Mouse (Mus musculus) erythroid progenitor cell, adult 5-6 weeks (primary cell): Measurements from ENCODE around the gene Cep57l1. TPM values are rescaled to one million over a fixed set of nuclear protein-coding genes. Genes with fewer than 3 reads are reported as not detected.
"Not testable (repeated sequence)": the region's sequence is repeated elsewhere in the genome, so short reads cannot be mapped to it uniquely, and the experiment has no call there.

Experiments used
- ATAC-seq: replicated peaks from 2 replicates; pipeline ENCODE4 v1.8.0; 2016; ENCODE audit warnings: moderate number of reproducible peaks, mild to moderate bottlenecking, moderate TSS enrichment, inconsistent platforms; ENCODE audit not compliant: poor library complexity, low FRiP score, severe bottlenecking
- total RNA-seq, 2 experiments: library from RNA; stranded (forward) in 1 of 2; stranded (reverse) in 1 of 2; fragments of 150-400 nt in 1 of 2; fragments of 186-747, 209-891 nt in 1 of 2; gene quantifications; 2 replicates each; pipeline versions ENCODE4 v1.2.3 to v1.2.4; 2015 to 2017; ENCODE audit warnings: low replicate concordance in 2 of 2

Cep57l1 gene
- total RNA-seq (2015; ENCODE audit: low replicate concordance) (46.9 and 72.1 TPM in 2 replicates), total RNA-seq (2017; ENCODE audit: low replicate concordance) (29.8 and 46.5 TPM in 2 replicates)

GRCm38 (mm10) chr10:41809771-41810563, at the start of gene Cep57l1, which contains the start of gene Sesn1:
TSS of gene Cep57l1 (minus strand) at chr10:41809871.
TSS of gene Sesn1 (plus strand) at chr10:41809935.
- peak; percentile 80 for ATAC-seq

GRCm38 (mm10) chr10:41848721-41849120, 39.0 kb upstream of the Cep57l1 start:
- ATAC-seq, result no peak

GRCm38 (mm10) chr10:41847737-41848136, 38.1 kb upstream of the Cep57l1 start:
- no peak for ATAC-seq

GRCm38 (mm10) chr10:41838911-41839310, 29.2 kb upstream of the Cep57l1 start:
- ATAC-seq, result no peak

- no peak for ATAC-seq
Measured at GRCm38 (mm10) chr10:41834131-41834530, 24.5 kb upstream of the Cep57l1 start.

- ATAC-seq, result no peak
Measured at GRCm38 (mm10) chr10:41832191-41832590, 22.5 kb upstream of the Cep57l1 start.

GRCm38 (mm10) chr10:41830851-41831522, 21.3 kb upstream of the Cep57l1 start:
- ATAC-seq, result peak; percentile 77

- ATAC-seq, result no peak
Measured at GRCm38 (mm10) chr10:41830445-41830844, 20.8 kb upstream of the Cep57l1 start.

- no peak for ATAC-seq
Measured at GRCm38 (mm10) chr10:41829980-41830379, 20.3 kb upstream of the Cep57l1 start.

GRCm38 (mm10) chr10:41829191-41829590, 19.5 kb upstream of the Cep57l1 start:
- ATAC-seq, result no peak

GRCm38 (mm10) chr10:41827784-41828183, 18.1 kb upstream of the Cep57l1 start:
- no peak for ATAC-seq

- no peak for ATAC-seq
Measured at GRCm38 (mm10) chr10:41826526-41827116, 16.9 kb upstream of the Cep57l1 start.

- ATAC-seq, result no peak
Measured at GRCm38 (mm10) chr10:41825996-41826395, 16.3 kb upstream of the Cep57l1 start.

GRCm38 (mm10) chr10:41825041-41825440, 15.4 kb upstream of the Cep57l1 start:
- no peak for ATAC-seq

GRCm38 (mm10) chr10:41823916-41824315, 14.2 kb upstream of the Cep57l1 start:
- no peak for ATAC-seq

GRCm38 (mm10) chr10:41823282-41823675, 13.6 kb upstream of the Cep57l1 start:
- not testable (repeated sequence) for ATAC-seq

GRCm38 (mm10) chr10:41822573-41823281, 13.1 kb upstream of the Cep57l1 start:
- ATAC-seq, result no peak

GRCm38 (mm10) chr10:41821171-41821570, 11.5 kb upstream of the Cep57l1 start:
- ATAC-seq, result no peak

GRCm38 (mm10) chr10:41820401-41820800, 10.7 kb upstream of the Cep57l1 start:
- ATAC-seq, result no peak

- ATAC-seq, result no peak
Measured at GRCm38 (mm10) chr10:41819307-41819706, 9.6 kb upstream of the Cep57l1 start.
